Mouse (Mus musculus) hindbrain, embryonic 10.5 days (tissue): ENCODE measurements around the gene Rpl14. TPM values are rescaled to one million over a fixed set of nuclear protein-coding genes. Genes with fewer than 3 reads are reported as not detected.

ENCODE experiments used
- DNase-seq: peaks from one replicate; pipeline ENCODE4 v3.0.0-alpha.2; 2017; ENCODE audit warnings: low spot score
- H3K27ac ChIP-seq: fragments of 300-500 bp; sonication (generic); 2 replicates; pipeline ENCODE4 v1.5.1; 2016; ENCODE audit warnings: mild to moderate bottlenecking, moderate library complexity
- H3K27me3 ChIP-seq: fragments of 300-500 bp; sonication (generic); 2 replicates; pipeline ENCODE4 v1.6.1; 2016; ENCODE audit warnings: mild to moderate bottlenecking; ENCODE audit not compliant: poor library complexity, insufficient read depth, severe bottlenecking
- H3K36me3 ChIP-seq: fragments of 300-500 bp; sonication (generic); 2 replicates; pipeline ENCODE4 v1.6.1; 2016; ENCODE audit warnings: mild to moderate bottlenecking, moderate library complexity
- H3K4me1 ChIP-seq: fragments of 300-500 bp; sonication (generic); replicated peaks from 2 replicates; pipeline ENCODE4 v1.6.1; 2016; ENCODE audit warnings: mild to moderate bottlenecking
- H3K4me3 ChIP-seq: fragments of 300-500 bp; sonication (generic); 2 replicates; pipeline ENCODE4 v1.5.1; 2016; ENCODE audit warnings: mild to moderate bottlenecking, moderate library complexity
- H3K9me3 ChIP-seq: fragments of 300-500 bp; sonication (generic); 2 replicates; pipeline ENCODE4 v1.6.1; 2016; ENCODE audit warnings: mild to moderate bottlenecking, moderate library complexity
- WGBS: fragments of 180-500 bp; shearing (Covaris S2); methylation state at CpG from one replicate; pipeline ENCODE4 v1.1.7; 2016; 5-methylcytosine and 5-hydroxymethylcytosine counted together
- polyA plus RNA-seq: library from polyadenylated mRNA; unstranded; fragments of >200 nt; fragmentation: Nextera tagmentation; extraction: Ambion mirVana; gene quantifications from 2 replicates; pipeline ENCODE4 v1.2.1, GENCODE M21; 2016

Rpl14 gene
- polyA plus RNA-seq, 1 experiment from 2014 or later, result 673 TPM

GRCm38 (mm10) chr9:120577133-120577651 lies 5.9 kb downstream of the Rpl14 start:
- H3K27me3 ChIP-seq, result no peaks in the 10 kb centered on the region
- DNase-seq, result peak; percentile 95
- H3K9me3 ChIP-seq, result no peaks in the 10 kb centered on the region
- peaks cover 39% of the 10 kb centered on the region for H3K4me1 ChIP-seq
- peaks cover 43% of the 10 kb centered on the region for H3K36me3 ChIP-seq
- 1% methylated on average over 43 of the region's 43 CpGs for WGBS
- peak overlapping the region; percentile 93 for H3K27ac ChIP-seq
- H3K4me3 ChIP-seq, result peak overlapping the region; percentile 79

- H3K9me3 ChIP-seq, result no peaks in the 10 kb centered on the region
- peak overlapping the region; percentile 79 for H3K4me3 ChIP-seq
- 57% methylated on average over 12 of the region's 12 CpGs for WGBS
- H3K27me3 ChIP-seq, result no peaks in the 10 kb centered on the region
- H3K36me3 ChIP-seq, result peaks cover 36% of the 10 kb centered on the region
- peaks cover 39% of the 10 kb centered on the region for H3K4me1 ChIP-seq
- H3K27ac ChIP-seq, result peak overlapping the region; percentile 93
- DNase-seq, result no peak
Observed at GRCm38 (mm10) chr9:120577706-120578405, 6.6 kb downstream of the Rpl14 start.

GRCm38 (mm10) chr9:120578701-120579100 lies 7.5 kb downstream of the Rpl14 start:
- WGBS, result 71% methylated on average over 6 of the region's 6 CpGs
- no peaks in the 10 kb centered on the region for H3K27me3 ChIP-seq

DNA sequence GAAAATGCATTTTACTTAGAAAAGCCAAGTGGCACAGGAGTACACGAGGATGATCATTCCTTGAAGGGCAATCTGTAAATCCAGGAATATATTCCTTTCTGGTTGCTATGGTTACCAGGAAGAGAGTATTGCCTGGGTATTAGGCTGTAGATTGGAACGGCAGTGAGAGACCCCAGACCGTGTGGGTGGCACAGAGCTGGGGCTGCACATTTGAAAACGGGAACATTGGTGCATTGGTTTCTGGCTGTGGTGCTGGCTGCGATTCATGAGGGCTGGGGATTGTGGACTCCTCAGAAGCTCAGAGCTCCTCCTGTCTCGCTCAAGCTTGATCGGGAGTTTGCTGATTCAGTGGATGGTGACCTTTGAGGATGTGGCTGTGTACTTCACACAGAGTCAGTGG lies 8.6 kb downstream of the Rpl14 start:
- peaks cover 41% of the 10 kb centered on the region for H3K4me1 ChIP-seq
- WGBS, result 84% methylated on average over 7 of the region's 7 CpGs
- no peak overlapping the region for H3K4me3 ChIP-seq
- no peaks in the 10 kb centered on the region for H3K9me3 ChIP-seq
- DNase-seq, result no peak
- H3K27me3 ChIP-seq, result 0 out of 2 replicates have a peak, but pooled peaks cover 2% of the 10 kb centered on the region
- no peak overlapping the region for H3K27ac ChIP-seq
- H3K36me3 ChIP-seq, result peaks cover 16% of the 10 kb centered on the region

More at GRCm38 (mm10) chr9:120578701-120579100, 7.5 kb downstream of the Rpl14 start:
- Histone ChIP-seq H3K36me3 (peaks cover 28% of the 10 kb centered on the region), H3K4me3 (no peak overlapping the region), H3K9me3 (no peaks in the 10 kb centered on the region), H3K4me1 (peaks cover 41% of the 10 kb centered on the region), H3K27ac (no peak overlapping the region)
- no peak for DNase-seq

DNA sequence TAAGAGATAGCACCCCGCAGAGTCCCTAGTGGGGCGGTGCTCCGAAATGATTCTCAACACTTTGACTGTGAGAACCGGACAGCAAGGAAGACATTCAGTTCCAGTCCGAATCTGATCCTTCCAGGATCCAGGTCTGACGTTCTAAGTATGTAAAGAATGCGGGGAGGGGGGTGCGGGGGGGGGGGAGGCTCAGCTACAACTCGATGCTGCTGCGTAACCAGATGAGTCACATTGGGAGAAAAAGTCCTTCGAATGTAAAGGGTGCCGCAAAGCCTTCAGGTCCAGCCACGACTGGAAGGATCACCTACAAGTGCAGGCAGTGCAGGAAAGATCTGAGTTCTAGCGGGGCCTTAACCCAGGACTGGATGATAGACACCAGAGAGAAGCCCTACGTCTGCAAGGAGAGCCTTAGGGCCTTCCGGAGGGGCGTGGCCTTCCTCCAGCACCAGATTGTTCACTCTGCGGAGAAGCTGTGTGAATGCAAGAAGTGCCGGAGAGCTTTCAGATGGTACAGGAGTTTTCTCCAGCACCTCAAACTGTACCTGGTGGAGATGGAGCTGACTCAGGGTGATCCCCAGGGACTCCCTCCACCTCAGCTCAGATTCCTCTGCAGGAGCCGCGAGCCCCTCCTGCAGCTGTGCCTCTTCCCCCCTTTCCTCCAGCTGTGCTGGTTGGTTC lies 10.8 kb downstream of the Rpl14 start:
- 20% methylated on average over 21 of the region's 21 CpGs for WGBS
- peak overlapping the region; percentile 83 for H3K27ac ChIP-seq
- H3K9me3 ChIP-seq, result no peaks in the 10 kb centered on the region
- H3K27me3 ChIP-seq, result 0 out of 2 replicates have a peak, but pooled peaks cover 2% of the 10 kb centered on the region
- DNase-seq, result peak; percentile 72
- peaks cover 35% of the 10 kb centered on the region for H3K4me1 ChIP-seq
- H3K36me3 ChIP-seq, result no peaks in the 10 kb centered on the region
- H3K4me3 ChIP-seq, result peak overlapping the region; percentile 52

DNA sequence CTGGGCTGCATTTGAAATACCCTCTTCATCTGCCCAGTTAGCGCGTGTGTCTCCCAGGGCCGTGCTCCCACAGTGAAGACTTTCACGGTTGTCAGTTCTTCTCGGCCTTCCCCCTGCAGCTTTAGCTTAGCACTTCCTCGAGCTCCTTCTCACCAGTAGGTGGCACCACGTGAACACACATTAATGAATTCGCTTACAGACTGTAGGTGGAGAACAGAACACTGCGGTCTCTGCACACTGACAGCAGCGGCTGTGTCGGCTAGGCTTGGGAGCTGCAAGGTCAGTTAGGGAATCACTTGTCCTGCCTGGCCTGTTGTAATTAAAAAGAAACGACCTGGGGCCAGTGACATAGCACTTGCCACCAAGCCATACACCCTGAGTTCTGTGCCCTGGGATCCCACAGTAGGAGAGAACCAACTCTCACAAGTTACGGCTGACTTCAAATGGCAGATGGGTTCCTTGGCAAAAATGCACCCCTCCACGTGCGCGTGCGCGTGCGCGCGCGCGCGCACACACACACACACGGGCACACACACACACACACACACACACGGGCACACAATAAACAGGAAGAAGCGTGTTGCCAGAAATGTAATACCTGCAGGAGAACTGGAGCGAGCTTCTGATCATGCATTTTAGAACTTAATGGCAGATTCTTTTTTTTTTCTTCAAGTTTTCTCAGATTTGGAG lies 11.5 kb downstream of the Rpl14 start:
- Histone ChIP-seq H3K27me3 (0 out of 2 replicates have a peak, but pooled peaks cover 2% of the 10 kb centered on the region), H3K4me3 (peak overlapping the region; percentile 52), H3K36me3 (no peaks in the 10 kb centered on the region), H3K4me1 (peaks cover 30% of the 10 kb centered on the region), H3K9me3 (no peaks in the 10 kb centered on the region), H3K27ac (peak overlapping the region; percentile 83)
- whole genome bisulfite sequencing, result 16% methylated on average over 28 of the region's 28 CpGs
- peak; percentile 87 for DNase-seq

DNA sequence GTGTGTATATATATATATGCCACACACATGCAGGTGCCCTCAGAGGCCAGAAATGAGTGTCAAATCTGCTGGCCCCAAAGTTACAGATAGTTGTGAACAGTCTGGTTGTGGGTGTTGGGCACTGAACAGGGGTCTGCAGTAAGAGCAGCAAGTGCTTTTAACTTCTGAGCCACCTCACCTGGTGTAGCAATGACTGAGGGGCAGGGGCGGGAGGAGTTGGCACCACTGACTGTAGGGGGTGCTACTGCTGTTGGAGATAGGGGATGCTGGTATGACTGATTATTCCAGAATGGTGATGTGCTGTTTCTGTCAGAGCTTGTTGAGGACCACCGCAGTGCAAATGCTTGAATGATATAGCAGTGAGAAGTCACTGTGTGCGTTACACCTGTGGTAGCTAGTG lies 12.1 kb downstream of the Rpl14 start:
- WGBS, result 78% methylated on average over 3 of the region's 3 CpGs
- no peak for DNase-seq
- H3K9me3 ChIP-seq, result no peaks in the 10 kb centered on the region
- no peak overlapping the region for H3K27ac ChIP-seq
- H3K27me3 ChIP-seq, result 0 out of 2 replicates have a peak, but pooled peaks cover 2% of the 10 kb centered on the region
- no peak overlapping the region for H3K4me3 ChIP-seq
- H3K4me1 ChIP-seq, result peaks cover 24% of the 10 kb centered on the region
- no peaks in the 10 kb centered on the region for H3K36me3 ChIP-seq

DNA sequence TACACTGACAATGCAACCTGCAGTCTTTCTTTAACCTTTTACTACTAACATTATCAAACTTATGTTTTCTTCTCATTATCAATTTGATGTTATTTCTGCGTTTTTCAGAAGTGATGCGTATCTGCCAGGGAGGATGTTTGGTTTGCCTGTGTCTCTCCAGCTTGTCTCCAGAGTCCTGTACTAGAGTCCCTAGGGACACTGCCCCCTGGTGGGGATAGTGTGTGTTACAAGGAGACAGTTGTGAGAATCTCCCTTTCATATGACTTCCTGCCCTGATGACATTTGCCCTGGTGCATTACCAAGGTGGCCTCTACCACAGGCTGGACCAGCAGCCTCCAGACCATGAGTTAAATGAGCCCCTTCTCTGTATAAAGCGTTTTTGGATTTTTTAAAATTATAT lies 15.3 kb downstream of the Rpl14 start:
- H3K9me3 ChIP-seq, result no peaks in the 10 kb centered on the region
- H3K4me1 ChIP-seq, result peaks cover 18% of the 10 kb centered on the region
- no peaks in the 10 kb centered on the region for H3K36me3 ChIP-seq
- 20% methylated on average over 3 of the region's 3 CpGs for WGBS
- peak; percentile 83 for DNase-seq
- H3K27me3 ChIP-seq, result 0 out of 2 replicates have a peak, but pooled peaks cover 2% of the 10 kb centered on the region
- H3K4me3 ChIP-seq, result no peak overlapping the region
- no peak overlapping the region for H3K27ac ChIP-seq

DNA sequence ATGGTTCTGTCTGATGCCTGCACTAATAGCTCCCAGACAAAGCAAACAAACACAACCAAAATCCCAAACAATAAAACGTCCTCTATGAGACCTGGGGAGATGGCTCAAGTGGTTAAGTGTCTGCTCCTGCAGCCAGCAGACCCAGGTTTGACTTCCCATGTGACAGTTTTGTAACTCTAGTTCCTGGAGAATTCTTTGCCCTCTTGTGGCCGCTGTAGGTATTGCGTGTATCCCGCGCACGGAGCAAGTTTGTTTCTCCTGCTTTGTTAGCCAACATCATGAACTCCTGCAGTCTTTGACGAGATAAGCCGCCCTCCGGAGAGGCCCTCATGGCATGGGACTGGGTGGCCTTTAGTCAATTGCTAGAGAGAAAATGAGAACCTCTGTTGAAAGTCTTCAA lies 20.2 kb downstream of the Rpl14 start:
- peaks cover 24% of the 10 kb centered on the region for H3K4me1 ChIP-seq
- no peaks in the 10 kb centered on the region for H3K36me3 ChIP-seq
- 0 out of 2 replicates have a peak, but pooled peaks cover 2% of the 10 kb centered on the region for H3K27me3 ChIP-seq
- H3K27ac ChIP-seq, result no peak overlapping the region
- DNase-seq, result peak; percentile 86
- no peak overlapping the region for H3K4me3 ChIP-seq
- WGBS, result 5% methylated on average over 9 of the region's 9 CpGs
- H3K9me3 ChIP-seq, result no peaks in the 10 kb centered on the region

- H3K27ac ChIP-seq, result no peak overlapping the region
- H3K36me3 ChIP-seq, result no peaks in the 10 kb centered on the region
- no peak overlapping the region for H3K4me3 ChIP-seq
- peaks cover 24% of the 10 kb centered on the region for H3K4me1 ChIP-seq
- 41% methylated on average over 9 of the region's 9 CpGs for WGBS
- no peaks in the 10 kb centered on the region for H3K9me3 ChIP-seq
- 0 out of 2 replicates have a peak, but pooled peaks cover 2% of the 10 kb centered on the region for H3K27me3 ChIP-seq
- DNase-seq, result no peak
Observed at GRCm38 (mm10) chr9:120593383-120594101, 22.3 kb downstream of the Rpl14 start.

GRCm38 (mm10) chr9:120594839-120595238 lies 23.6 kb downstream of the Rpl14 start:
- H3K36me3 ChIP-seq, result no peaks in the 10 kb centered on the region
- H3K27me3 ChIP-seq, result 0 out of 2 replicates have a peak, but pooled peaks cover 2% of the 10 kb centered on the region
- H3K4me3 ChIP-seq, result no peak overlapping the region
- no peak for DNase-seq
- H3K4me1 ChIP-seq, result peaks cover 24% of the 10 kb centered on the region
- H3K9me3 ChIP-seq, result no peaks in the 10 kb centered on the region
- 60% methylated on average over 6 of the region's 6 CpGs for WGBS
- H3K27ac ChIP-seq, result no peak overlapping the region

GRCm38 (mm10) chr9:120595306-120595705 lies 24.1 kb downstream of the Rpl14 start:
- Histone ChIP-seq H3K9me3 (no peaks in the 10 kb centered on the region), H3K36me3 (no peaks in the 10 kb centered on the region), H3K4me3 (no peak overlapping the region), H3K27me3 (0 out of 2 replicates have a peak, but pooled peaks cover 2% of the 10 kb centered on the region), H3K4me1 (peaks cover 24% of the 10 kb centered on the region), H3K27ac (no peak overlapping the region)
- WGBS, result 71% methylated on average over 4 of the region's 4 CpGs
- DNase-seq, result no peak
